In the genomic region with DNA sequence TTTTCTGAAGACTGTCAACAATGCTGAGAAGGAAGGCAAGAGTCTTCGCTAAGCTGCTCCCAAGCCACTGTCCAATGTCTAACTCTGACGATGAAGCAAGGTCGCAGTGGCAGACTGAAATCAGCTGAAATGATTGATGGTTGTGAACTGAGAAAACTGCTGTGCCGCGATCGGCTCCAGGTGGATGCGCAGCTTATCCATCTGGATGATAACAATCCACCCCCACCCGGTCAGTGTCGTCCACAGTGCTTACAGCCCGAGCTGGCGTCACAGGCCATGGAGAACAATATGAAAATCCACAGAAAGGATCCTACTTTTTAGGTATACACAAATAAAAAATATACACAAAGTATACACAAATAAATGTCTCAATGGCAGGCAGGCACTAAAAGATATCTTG, we compare ENCODE assay signal across 14 mouse cellular contexts. TPM values are rescaled to one million over a fixed set of nuclear protein-coding genes. Genes with fewer than 3 reads are reported as not detected.
DNase-seq lines count a peak whose midpoint lies in the region; ATAC-seq and TF ChIP-seq lines count a peak whose summit lies in the region.
"Had no signal": no experiment of that assay in that cellular context is flagged by ENCODE, and none has a peak within 500 bp of the region (broad histone marks: within the 10 kb centered on the region; RNA-seq: fewer than 3 reads in every experiment).

No protein-coding gene starts in this region.

- no peaks in the 10 kb centered on the region for H3K27me3 ChIP-seq in forebrain, embryonic 13.5 days
- no peaks in the 10 kb centered on the region for H3K27me3 ChIP-seq in forebrain, embryonic 16.5 days (replicated peaks; ENCODE audit: control insufficient read depth, insufficient read depth, low read length)
- no peaks in the 10 kb centered on the region for H3K27me3 ChIP-seq in forebrain, embryonic 15.5 days
- H3K27me3 ChIP-seq in midbrain, embryonic 16.5 days (ENCODE audit: control insufficient read depth, insufficient read depth, low read depth, low read length) = no peaks in the 10 kb centered on the region
- no peaks in the 10 kb centered on the region for H3K27me3 ChIP-seq in intestine, embryonic 15.5 days (replicated peaks)
- H3K27me3 ChIP-seq: kidney, embryonic 15.5 days had no signal

- H3K4me3 ChIP-seq in forebrain, embryonic 13.5 days = no peak overlapping the region
- no peak overlapping the region for H3K4me3 ChIP-seq in forebrain, embryonic 16.5 days (replicated peaks; ENCODE audit: low read length)
- peak overlapping the region; percentile 33 for H3K4me3 ChIP-seq in layer of hippocampus, adult 2 months
- H3K4me3 ChIP-seq in forebrain, embryonic 15.5 days = no peak overlapping the region
- no peak overlapping the region for H3K4me3 ChIP-seq in midbrain, embryonic 16.5 days (ENCODE audit: low read depth, low read length)
- no peak overlapping the region for H3K4me3 ChIP-seq in intestine, embryonic 15.5 days (replicated peaks)
- H3K4me3 ChIP-seq: heart, adult 2 months; kidney, embryonic 15.5 days had no signal

- no peak overlapping the region for H3K4me2 ChIP-seq in forebrain, embryonic 13.5 days
- H3K4me2 ChIP-seq in forebrain, embryonic 16.5 days (ENCODE audit: low read length) = no peak overlapping the region
- H3K4me2 ChIP-seq in forebrain, embryonic 15.5 days (replicated peaks) = no peak overlapping the region
- peak overlapping the region; percentile 38 for H3K4me2 ChIP-seq in midbrain, embryonic 16.5 days (ENCODE audit: low read length)
- H3K4me2 ChIP-seq in intestine, embryonic 15.5 days (replicated peaks) = no peak overlapping the region
- H3K4me2 ChIP-seq: kidney, embryonic 15.5 days had no signal

- no peaks in the 10 kb centered on the region for H3K9me3 ChIP-seq in forebrain, embryonic 13.5 days (replicated peaks)
- no peaks in the 10 kb centered on the region for H3K9me3 ChIP-seq in forebrain, embryonic 16.5 days (ENCODE audit: control insufficient read depth, low read length)
- no peaks in the 10 kb centered on the region for H3K9me3 ChIP-seq in forebrain, embryonic 15.5 days
- no peaks in the 10 kb centered on the region for H3K9me3 ChIP-seq in midbrain, embryonic 16.5 days (replicated peaks; ENCODE audit: control insufficient read depth, low read length, poor library complexity, severe bottlenecking)
- no peaks in the 10 kb centered on the region for H3K9me3 ChIP-seq in intestine, embryonic 15.5 days
- H3K9me3 ChIP-seq: kidney, embryonic 15.5 days had no signal

- DNase-seq in layer of hippocampus, adult 2 months (ENCODE audit: low spot score in 2 of 2) = no peak
- DNase-seq in layer of hippocampus, postnatal 36 days = no peak
- no peak for DNase-seq in right cerebral cortex, postnatal 10 days (ENCODE audit: low spot score in 2 of 2)
- DNase-seq: heart, adult 2 months had no signal

- H3K36me3 ChIP-seq in forebrain, embryonic 13.5 days (ENCODE audit: poor library complexity, severe bottlenecking) = no peaks in the 10 kb centered on the region
- H3K36me3 ChIP-seq in forebrain, embryonic 16.5 days (ENCODE audit: control insufficient read depth, insufficient read depth) = no peaks in the 10 kb centered on the region
- H3K36me3 ChIP-seq in forebrain, embryonic 15.5 days = no peaks in the 10 kb centered on the region
- H3K36me3 ChIP-seq in midbrain, embryonic 16.5 days (ENCODE audit: control insufficient read depth, insufficient read depth, low read length) = no peaks in the 10 kb centered on the region
- no peaks in the 10 kb centered on the region for H3K36me3 ChIP-seq in intestine, embryonic 15.5 days
- H3K36me3 ChIP-seq: kidney, embryonic 15.5 days had no signal

- H3K4me1 ChIP-seq in forebrain, embryonic 13.5 days = peaks cover 16% of the 10 kb centered on the region
- peaks cover 10% of the 10 kb centered on the region for H3K4me1 ChIP-seq in forebrain, embryonic 16.5 days (replicated peaks; ENCODE audit: control insufficient read depth, insufficient read depth, low read length)
- peaks cover 13% of the 10 kb centered on the region for H3K4me1 ChIP-seq in forebrain, embryonic 15.5 days
- H3K4me1 ChIP-seq in midbrain, embryonic 16.5 days (ENCODE audit: control insufficient read depth, insufficient read depth, low read length) = peaks cover 10% of the 10 kb centered on the region; the same call in 1 of the 2 replicates
- peaks cover 7% of the 10 kb centered on the region for H3K4me1 ChIP-seq in intestine, embryonic 15.5 days (replicated peaks)

- H3K27ac ChIP-seq in forebrain, embryonic 13.5 days = 0 out of 2 replicates have a peak overlapping the region, but pooled peaks have one; percentile 15
- no peak overlapping the region for H3K27ac ChIP-seq in forebrain, embryonic 16.5 days (ENCODE audit: low read length)
- H3K27ac ChIP-seq in layer of hippocampus, adult 2 months = peak overlapping the region; percentile 52
- H3K27ac ChIP-seq in forebrain, embryonic 15.5 days (replicated peaks) = 0 out of 2 replicates have a peak overlapping the region, but pooled peaks have one; percentile 23
- H3K27ac ChIP-seq in midbrain, embryonic 16.5 days (ENCODE audit: low read length) = no peak overlapping the region
- no peak overlapping the region for H3K27ac ChIP-seq in intestine, embryonic 15.5 days
- H3K27ac ChIP-seq: heart, adult 2 months; kidney, embryonic 15.5 days; liver, embryonic 14.5 days had no signal

- no peak for TF ChIP-seq CTCF in layer of hippocampus, adult 2 months (conservative IDR thresholded peaks at IDR 0.05)

- H3K9ac ChIP-seq in forebrain, embryonic 13.5 days = no peak overlapping the region
- H3K9ac ChIP-seq in forebrain, embryonic 16.5 days (replicated peaks; ENCODE audit: low read depth, low read length) = no peak overlapping the region
- H3K9ac ChIP-seq in forebrain, embryonic 15.5 days (replicated peaks) = no peak overlapping the region
- peak overlapping the region; percentile 38 for H3K9ac ChIP-seq in midbrain, embryonic 16.5 days (ENCODE audit: low read depth, low read length)
- H3K9ac ChIP-seq in intestine, embryonic 15.5 days = no peak overlapping the region
- H3K9ac ChIP-seq: kidney, embryonic 15.5 days; liver, embryonic 14.5 days had no signal

- peak; percentile 33; the same call in 1 of the 2 replicates for ATAC-seq in forebrain, embryonic 13.5 days
- ATAC-seq in forebrain, embryonic 16.5 days = no peak
- ATAC-seq in forebrain, embryonic 15.5 days (replicated peaks) = no peak
- peak; percentile 66; the same call in 1 of the 2 replicates for ATAC-seq in midbrain, embryonic 16.5 days
- ATAC-seq in intestine, embryonic 15.5 days = no peak

- WGBS in forebrain, embryonic 13.5 days = 71% methylated on average over 11 of the region's 11 CpGs
- 74% methylated on average over 11 of the region's 11 CpGs for WGBS in forebrain, embryonic 16.5 days
- 73% methylated on average over 11 of the region's 11 CpGs for WGBS in forebrain, embryonic 15.5 days
- WGBS in midbrain, embryonic 16.5 days = 52% methylated on average over 11 of the region's 11 CpGs
- 56% methylated on average over 11 of the region's 11 CpGs for WGBS in intestine, embryonic 15.5 days

RNA-seq across cellular contexts. Expression of a gene that starts 8.3 kb away (rescaled TPM):
- 22.0 and 24.0 TPM in 2 replicates for polyA plus RNA-seq in forebrain, embryonic 13.5 days (2015; fragmentation: Nextera tagmentation; extraction: Ambion mirVana)
- 34.4 and 37.9 TPM in 2 replicates for polyA plus RNA-seq in forebrain, embryonic 16.5 days (2015; fragmentation: Nextera tagmentation; extraction: Ambion mirVana)
- total RNA-seq in layer of hippocampus, adult 2 months (2021) = 10 to 100 TPM; 34.5 to 35.9 TPM
- total RNA-seq in layer of hippocampus, postnatal 36 days (2021) = 10 to 100 TPM; 30.7 to 34.5 TPM
- polyA plus RNA-seq in forebrain, embryonic 15.5 days (2015; fragmentation: Nextera tagmentation; extraction: Ambion mirVana) = 31.1 and 33.5 TPM in 2 replicates
- polyA plus RNA-seq in midbrain, embryonic 16.5 days (2015; fragmentation: Nextera tagmentation; extraction: Ambion mirVana) = 31.6 and 32.5 TPM in 2 replicates
- 16.9 and 20.2 TPM in 2 replicates for polyA plus RNA-seq in intestine, embryonic 15.5 days (2015; fragmentation: Nextera tagmentation; extraction: Ambion mirVana)

RNA-seq across cellular contexts. Expression of a gene that starts 9.0 kb away (rescaled TPM):
- 0.15 and 0.21 TPM in 2 replicates for polyA plus RNA-seq in forebrain, embryonic 13.5 days (2015; fragmentation: Nextera tagmentation; extraction: Ambion mirVana)
- 0.14 and 0.26 TPM in 2 replicates for polyA plus RNA-seq in forebrain, embryonic 16.5 days (2015; fragmentation: Nextera tagmentation; extraction: Ambion mirVana)
- total RNA-seq in layer of hippocampus, adult 2 months (2021) = under 1 TPM; 0.12 to 0.20 TPM
- total RNA-seq in layer of hippocampus, postnatal 36 days (2021) = under 1 TPM; 0.15 to 0.25 TPM
- 0.14 and 0.20 TPM in 2 replicates for polyA plus RNA-seq in forebrain, embryonic 15.5 days (2015; fragmentation: Nextera tagmentation; extraction: Ambion mirVana)
- 0.16 and 0.28 TPM in 2 replicates for polyA plus RNA-seq in midbrain, embryonic 16.5 days (2015; fragmentation: Nextera tagmentation; extraction: Ambion mirVana)
- 0.03 TPM in 1 of 2 replicates, not detected in the other for polyA plus RNA-seq in intestine, embryonic 15.5 days (2015; fragmentation: Nextera tagmentation; extraction: Ambion mirVana)
- total RNA-seq: adrenal gland, postnatal 36 days; common myeloid progenitor, adult 5-6 weeks; heart, adult 2 months; MEL had no signal
- polyA plus RNA-seq: liver, embryonic 14.5 days had no signal

Comparison
In these comparisons a context has a peak if more than half of its experiments do, and no peak if none do; other contexts are left out.
1. ATAC-seq: peak in forebrain, embryonic 13.5 days (single experiment) and midbrain, embryonic 16.5 days (single experiment); none in forebrain, embryonic 16.5 days (single experiment), forebrain, embryonic 15.5 days (single experiment) and intestine, embryonic 15.5 days (single experiment).
2. H3K27ac ChIP-seq: peak in forebrain, embryonic 13.5 days (single experiment), layer of hippocampus, adult 2 months (single experiment) and forebrain, embryonic 15.5 days (single experiment); none in forebrain, embryonic 16.5 days (single experiment), midbrain, embryonic 16.5 days (single experiment) and intestine, embryonic 15.5 days (single experiment).